Mouse (Mus musculus): Measurements from ENCODE around the gene Actl11.

The Actl11 gene

GRCm38 (mm10) chr9:107923956-107924355 lies 4.3 kb upstream of the Actl11 start:
- peak; percentile 38 for DNase-seq

GRCm38 (mm10) chr9:107925251-107925650 lies 3.0 kb upstream of the Actl11 start:
- no peak for DNase-seq

- DNase-seq = no peak
These were observed 1.3 kb upstream of the Actl11 start for GRCm38 (mm10) chr9:107926920-107927420.

GRCm38 (mm10) chr9:107927749-107928148 lies 520 bp upstream of the Actl11 start:
- no peak for DNase-seq

- no peak for DNase-seq
These were observed 4.0 kb downstream of the Actl11 start for GRCm38 (mm10) chr9:107932221-107932620.

GRCm38 (mm10) chr9:107934146-107934545 lies 5.9 kb downstream of the Actl11 start:
- no peak for DNase-seq

- no peak for DNase-seq
These were observed 7.1 kb downstream of the Actl11 start, which contains the start of gene Camkv for GRCm38 (mm10) chr9:107935374-107935773. Gene Camkv (plus strand): TSS chr9:107935674.

GRCm38 (mm10) chr9:107935790-107936214 lies 7.5 kb downstream of the Actl11 start:
- DNase-seq = no peak

GRCm38 (mm10) chr9:107936215-107936822 lies 8.1 kb downstream of the Actl11 start:
- no peak for DNase-seq

GRCm38 (mm10) chr9:107936831-107937230 lies 8.6 kb downstream of the Actl11 start:
- DNase-seq = no peak

- DNase-seq = no peak
These were observed 19.2 kb downstream of the Actl11 start for GRCm38 (mm10) chr9:107947241-107948194.

GRCm38 (mm10) chr9:107949184-107949921 lies 21.1 kb downstream of the Actl11 start:
- no peak for DNase-seq

- no peak for DNase-seq
These were observed 21.6 kb downstream of the Actl11 start, which contains the start of gene Traip for GRCm38 (mm10) chr9:107949922-107950235. Gene Traip (plus strand): TSS chr9:107950136.

- peak; percentile 92 for DNase-seq
These were observed 22.4 kb downstream of the Actl11 start for GRCm38 (mm10) chr9:107950460-107951355.

GRCm38 (mm10) chr9:107955613-107956289 lies 27.5 kb downstream of the Actl11 start:
- no peak for DNase-seq

- DNase-seq = no peak
These were observed 28.9 kb downstream of the Actl11 start for GRCm38 (mm10) chr9:107957141-107957540.

GRCm38 (mm10) chr9:107959896-107960295 lies 31.6 kb downstream of the Actl11 start:
- DNase-seq = no peak

- DNase-seq = no peak
These were observed 32.7 kb downstream of the Actl11 start for GRCm38 (mm10) chr9:107960928-107961327.

- no peak for DNase-seq
These were observed 33.1 kb downstream of the Actl11 start for GRCm38 (mm10) chr9:107961351-107961762.

- DNase-seq = peak; percentile 33
These were observed 33.6 kb downstream of the Actl11 start for GRCm38 (mm10) chr9:107961881-107962280.

GRCm38 (mm10) chr9:107962916-107963315 lies 34.6 kb downstream of the Actl11 start:
- no peak for DNase-seq
